Mouse (Mus musculus): ENCODE measurements around the gene Cdc42bpg.

Cdc42bpg gene

DNA sequence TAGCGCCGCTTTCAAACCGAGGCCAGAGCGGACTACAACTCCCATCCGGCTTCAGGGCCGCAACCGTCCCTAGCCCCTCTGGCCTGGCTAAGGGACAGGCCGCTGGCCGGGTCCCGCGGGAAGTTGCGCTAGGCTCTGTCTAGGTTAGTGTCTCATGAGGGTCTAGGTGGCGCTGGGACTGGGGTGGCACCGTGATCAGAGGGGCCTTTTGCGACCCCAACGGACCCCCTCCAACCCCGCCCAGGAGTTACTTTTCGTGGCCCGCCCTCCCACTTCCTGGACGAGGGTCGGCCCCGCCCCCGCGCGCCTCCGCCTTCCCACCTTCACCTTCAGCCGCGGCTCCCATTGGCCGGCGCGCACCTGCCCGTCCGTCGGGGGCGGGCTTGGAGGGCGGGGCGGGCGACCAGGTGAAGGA, at the start of gene Cdc42bpg:
Gene Cdc42bpg (plus strand): TSS at position 320 of the 415 bp plus-strand sequence.
- TF ChIP-seq GATA4 (IDR thresholded peaks at IDR 0.05; ENCODE audit: insufficient replicate concordance, low read length): no peak

DNA sequence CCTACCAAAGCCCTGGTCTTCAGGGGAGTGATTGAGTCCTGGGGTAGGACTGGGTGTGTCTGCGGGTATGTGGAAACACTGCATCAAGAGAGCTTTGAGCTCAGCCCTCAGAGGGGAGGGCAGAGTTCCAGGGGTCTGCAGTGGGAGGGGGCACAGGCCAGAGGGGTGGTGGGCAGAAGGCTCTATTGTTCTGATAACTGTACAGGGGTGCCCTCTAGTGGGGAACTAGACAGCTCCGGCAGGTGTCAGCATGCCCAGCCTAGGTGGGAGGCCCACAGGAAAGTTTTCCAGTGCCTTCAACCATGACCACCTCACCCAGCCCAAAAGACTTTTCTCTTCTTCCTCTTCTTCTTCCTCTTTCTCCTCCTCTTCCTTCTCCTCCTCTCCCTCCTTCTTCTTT, 45.8 kb upstream of the Cdc42bpg start:
- TF ChIP-seq GATA4 (IDR thresholded peaks at IDR 0.05; ENCODE audit: insufficient replicate concordance, low read length): no peak

DNA sequence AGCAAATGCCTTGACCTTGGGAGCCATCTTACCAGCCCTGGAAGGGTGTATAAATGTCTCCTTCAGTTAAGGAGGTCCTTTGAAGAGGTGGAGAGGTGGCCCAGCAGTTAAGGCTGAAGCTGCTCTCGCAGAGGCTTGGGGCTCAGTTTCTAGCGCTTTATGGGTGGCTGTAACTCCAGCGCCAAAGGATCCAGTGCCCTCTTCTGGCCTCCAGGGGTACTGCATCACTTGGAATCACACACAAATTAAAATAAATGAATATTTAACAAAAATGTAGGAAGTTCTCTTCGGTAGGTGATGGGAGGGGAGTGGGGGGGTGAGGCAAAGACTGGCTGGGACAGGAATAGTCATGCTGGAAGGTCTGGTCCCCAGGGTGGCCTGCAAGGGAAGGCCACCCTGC, 45.3 kb upstream of the Cdc42bpg start:
- no peak for TF ChIP-seq GATA4 (IDR thresholded peaks at IDR 0.05; ENCODE audit: insufficient replicate concordance, low read length)

DNA sequence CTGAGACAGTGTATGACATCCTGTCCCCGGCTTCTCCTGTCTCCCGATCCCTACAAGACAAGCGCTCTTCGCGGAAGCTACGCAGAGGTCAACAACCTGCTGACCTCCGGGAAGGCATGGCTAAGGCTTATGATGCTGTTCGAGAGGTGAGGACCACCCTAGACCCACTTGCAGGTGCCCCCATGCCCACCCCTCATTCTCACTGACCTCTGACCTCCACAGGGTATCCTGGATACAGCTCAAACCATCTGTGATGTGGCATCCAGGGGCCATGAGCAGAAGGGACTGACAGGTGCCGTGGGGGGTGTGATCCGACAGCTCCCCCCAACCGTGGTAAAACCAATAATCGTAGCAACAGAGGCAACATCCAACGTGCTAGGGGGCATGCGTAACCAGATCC, 44.9 kb upstream of the Cdc42bpg start:
- TF ChIP-seq GATA4 (IDR thresholded peaks at IDR 0.05; ENCODE audit: insufficient replicate concordance, low read length): no peak

DNA sequence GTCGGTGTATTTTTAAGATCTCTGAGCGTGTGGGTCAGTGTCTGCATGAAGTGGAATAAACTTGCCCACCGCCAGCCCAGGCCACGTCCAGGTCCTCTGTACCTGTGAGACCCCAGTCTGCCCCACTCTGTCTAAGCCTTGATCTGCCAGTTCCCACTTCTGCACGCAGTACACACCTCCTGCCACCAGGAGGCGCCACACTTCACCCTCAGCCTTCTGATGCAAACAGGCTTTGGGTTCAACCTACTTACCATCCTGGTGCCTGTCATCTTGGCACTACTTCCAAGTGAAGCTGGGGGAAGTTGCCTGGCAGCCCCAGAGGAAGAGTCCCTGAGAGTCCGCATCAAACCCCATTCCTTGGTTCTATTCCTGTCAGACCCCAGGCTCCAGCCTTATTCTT, 44.0 kb upstream of the Cdc42bpg start:
- TF ChIP-seq GATA4 (IDR thresholded peaks at IDR 0.05; ENCODE audit: insufficient replicate concordance, low read length): no peak

DNA sequence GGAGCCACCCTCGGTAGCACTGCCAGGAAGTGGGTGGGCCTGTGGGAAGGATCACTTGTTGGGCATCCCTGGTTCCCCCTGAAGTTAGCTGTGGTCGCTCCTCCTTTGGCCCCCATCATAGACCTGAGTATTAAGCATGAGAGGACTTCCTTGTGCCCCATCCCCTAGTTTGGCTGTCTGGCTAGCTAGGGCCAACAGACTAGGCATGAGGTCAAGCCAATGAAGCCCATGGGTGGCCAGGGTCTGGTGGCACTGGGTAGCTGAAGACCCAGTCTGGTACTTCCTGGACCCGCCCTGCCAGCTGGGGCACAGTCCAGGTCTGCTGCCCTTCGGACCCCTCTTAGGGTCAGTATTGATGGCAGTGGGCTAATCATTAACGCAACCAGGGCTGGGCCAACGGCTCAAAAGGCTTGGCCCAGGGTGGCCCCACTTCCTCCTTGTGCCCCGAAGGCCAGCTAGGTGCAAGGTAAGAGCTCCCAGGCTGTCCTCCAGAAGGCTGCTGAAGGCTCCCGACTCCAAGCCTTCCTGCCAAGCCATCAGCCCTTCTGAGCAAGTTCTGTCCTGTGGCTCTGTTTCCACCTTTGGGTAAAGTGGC, 43.3 kb upstream of the Cdc42bpg start:
- TF ChIP-seq GATA4 (IDR thresholded peaks at IDR 0.05; ENCODE audit: insufficient replicate concordance, low read length): no peak

DNA sequence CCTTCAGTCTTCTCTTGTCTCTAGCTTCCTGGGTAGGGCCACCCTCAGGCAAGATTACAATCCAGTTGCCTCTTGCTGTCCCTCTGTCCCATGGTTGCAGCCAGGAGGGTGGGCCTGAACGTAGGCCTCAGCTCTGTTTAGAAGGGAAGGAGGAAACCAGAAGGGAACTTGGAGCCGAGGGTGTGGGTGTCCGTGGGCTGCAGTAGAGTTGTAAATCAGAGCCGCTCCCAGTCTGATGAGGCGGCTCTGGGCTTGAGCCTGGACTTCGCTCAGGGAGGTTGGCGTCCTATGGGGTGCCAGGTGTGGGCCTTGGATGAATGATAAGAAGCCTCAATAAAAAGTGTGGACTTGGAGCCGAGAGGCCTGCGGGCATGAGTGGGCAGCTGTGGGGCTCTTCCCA, 42.1 kb upstream of the Cdc42bpg start:
- peak; percentile 15; the same call in 1 of the 2 replicates for TF ChIP-seq GATA4 (IDR thresholded peaks at IDR 0.05; ENCODE audit: insufficient replicate concordance, low read length)

DNA sequence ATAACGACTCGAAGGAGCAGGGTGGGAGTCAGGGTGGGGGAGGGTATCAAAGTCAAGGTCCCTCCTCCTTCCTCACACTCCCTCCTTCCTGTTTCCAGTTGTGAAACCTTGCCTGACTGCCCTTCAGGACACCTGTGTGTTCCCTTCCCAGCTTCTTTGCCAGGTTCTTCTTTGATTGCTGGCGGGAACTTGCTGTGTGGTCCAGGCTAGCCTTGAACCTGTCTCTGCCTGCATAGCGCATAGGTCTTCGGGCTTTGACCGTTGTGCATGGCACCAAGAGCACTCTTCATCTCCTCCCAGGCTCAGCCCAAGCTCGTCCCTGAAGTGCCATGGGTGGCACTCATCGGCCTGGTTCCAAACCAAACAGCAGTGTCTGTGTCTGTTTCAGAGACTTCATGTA, 41.3 kb upstream of the Cdc42bpg start:
- TF ChIP-seq GATA4 (IDR thresholded peaks at IDR 0.05; ENCODE audit: insufficient replicate concordance, low read length): no peak

DNA sequence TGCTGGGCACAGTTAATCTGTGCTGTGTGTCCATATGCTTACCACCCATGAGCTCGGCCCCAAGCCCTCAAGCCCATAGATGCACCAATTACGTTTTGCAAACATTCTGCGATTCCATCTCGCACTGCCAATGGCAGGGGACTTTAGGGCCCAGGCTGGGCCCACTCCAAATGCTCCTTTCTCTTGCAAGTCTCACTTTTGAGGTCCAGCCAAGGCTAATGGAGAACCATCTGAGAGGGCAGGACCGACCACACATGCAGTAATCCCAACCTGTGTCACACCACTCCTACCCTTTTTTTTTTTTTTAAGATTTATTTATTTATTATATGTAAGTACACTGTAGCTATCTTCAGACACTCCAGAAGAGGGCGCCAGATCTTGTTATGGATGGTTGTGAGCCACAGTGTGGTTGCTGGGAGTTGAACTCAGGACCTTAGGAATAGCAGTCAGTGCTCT, 40.5 kb upstream of the Cdc42bpg start:
- no peak for TF ChIP-seq GATA4 (IDR thresholded peaks at IDR 0.05; ENCODE audit: insufficient replicate concordance, low read length)

DNA sequence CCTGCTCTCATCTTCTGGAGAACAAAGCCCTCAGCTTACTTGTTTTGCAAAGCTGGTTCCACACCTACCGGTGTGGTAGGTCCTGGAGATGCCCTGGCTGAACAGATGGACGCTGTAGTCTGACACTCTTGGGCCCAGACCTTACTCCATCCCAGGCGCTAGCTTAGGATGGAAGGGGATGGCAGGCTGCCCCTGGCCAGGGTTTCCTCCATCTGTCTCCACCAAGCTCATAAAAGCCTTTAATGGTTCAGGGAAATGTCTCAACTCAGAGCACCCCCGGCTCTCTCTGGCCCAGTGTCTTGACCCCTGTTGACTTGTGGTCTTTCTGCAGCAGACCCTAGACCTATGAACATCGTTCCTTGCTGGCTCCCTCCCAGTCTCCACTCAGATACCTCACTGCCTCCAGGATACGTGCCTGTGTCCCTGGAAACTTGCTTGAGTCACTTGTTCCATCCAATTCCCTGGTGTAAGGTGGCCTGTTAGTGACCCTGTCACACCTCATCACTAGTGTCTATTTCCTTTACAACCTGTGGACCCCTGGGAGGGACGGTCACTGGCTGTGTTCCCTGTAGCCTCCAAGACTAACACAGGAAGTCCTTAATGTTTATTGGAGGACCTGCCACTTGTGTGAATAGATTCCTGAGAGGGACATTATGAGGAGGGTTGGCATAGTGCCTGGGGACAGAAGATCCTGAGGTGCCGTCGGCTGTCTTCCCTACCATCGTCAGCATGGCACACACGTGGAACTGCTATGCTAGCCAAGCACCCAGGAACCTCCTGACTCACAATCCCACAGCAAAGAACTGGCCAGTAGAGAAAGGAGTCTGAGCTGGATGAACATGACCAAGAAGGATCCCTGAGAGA, 38.7 kb upstream of the Cdc42bpg start:
- no peak for TF ChIP-seq GATA4 (IDR thresholded peaks at IDR 0.05; ENCODE audit: insufficient replicate concordance, low read length)

DNA sequence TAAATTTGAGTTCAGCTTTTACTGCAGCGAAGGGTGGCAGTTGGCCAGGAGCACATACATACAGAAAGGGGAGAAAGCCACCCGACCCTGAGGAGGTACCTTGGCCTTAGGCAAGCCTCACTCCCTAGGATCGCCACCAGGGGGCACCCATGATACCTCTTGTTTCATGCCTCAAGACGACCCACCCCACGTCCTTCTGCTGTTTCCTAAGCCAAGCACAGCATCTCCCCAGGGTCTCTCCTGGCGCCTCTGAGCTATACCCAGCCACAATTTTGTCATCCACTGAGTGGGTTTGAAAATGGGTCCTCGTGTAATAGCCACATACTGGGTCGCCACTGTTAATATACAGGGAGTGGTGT, 38.1 kb upstream of the Cdc42bpg start:
- no peak for TF ChIP-seq GATA4 (IDR thresholded peaks at IDR 0.05; ENCODE audit: insufficient replicate concordance, low read length)

DNA sequence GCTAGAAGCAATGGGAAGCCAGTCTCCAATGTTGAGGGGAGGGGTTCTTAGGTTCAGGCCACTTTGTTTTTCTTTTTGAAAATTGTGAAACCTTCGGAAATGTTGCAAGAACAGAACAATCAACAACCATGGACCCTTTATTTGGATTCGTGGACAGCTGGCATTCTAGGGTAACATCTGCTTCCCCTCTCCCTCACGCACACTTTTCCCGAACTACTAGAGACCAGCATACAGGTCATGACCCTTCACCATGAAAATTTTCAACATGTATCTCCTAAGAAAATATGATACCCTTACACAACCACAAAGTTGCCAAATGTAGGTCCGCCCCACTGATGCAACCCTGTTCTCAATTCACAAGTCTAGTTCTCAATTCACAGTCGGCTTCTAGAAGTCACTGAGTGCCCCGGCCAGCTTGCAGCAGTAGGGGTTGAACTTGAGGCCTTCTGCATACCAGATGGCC, 37.6 kb upstream of the Cdc42bpg start:
- TF ChIP-seq GATA4 (IDR thresholded peaks at IDR 0.05; ENCODE audit: insufficient replicate concordance, low read length): no peak

DNA sequence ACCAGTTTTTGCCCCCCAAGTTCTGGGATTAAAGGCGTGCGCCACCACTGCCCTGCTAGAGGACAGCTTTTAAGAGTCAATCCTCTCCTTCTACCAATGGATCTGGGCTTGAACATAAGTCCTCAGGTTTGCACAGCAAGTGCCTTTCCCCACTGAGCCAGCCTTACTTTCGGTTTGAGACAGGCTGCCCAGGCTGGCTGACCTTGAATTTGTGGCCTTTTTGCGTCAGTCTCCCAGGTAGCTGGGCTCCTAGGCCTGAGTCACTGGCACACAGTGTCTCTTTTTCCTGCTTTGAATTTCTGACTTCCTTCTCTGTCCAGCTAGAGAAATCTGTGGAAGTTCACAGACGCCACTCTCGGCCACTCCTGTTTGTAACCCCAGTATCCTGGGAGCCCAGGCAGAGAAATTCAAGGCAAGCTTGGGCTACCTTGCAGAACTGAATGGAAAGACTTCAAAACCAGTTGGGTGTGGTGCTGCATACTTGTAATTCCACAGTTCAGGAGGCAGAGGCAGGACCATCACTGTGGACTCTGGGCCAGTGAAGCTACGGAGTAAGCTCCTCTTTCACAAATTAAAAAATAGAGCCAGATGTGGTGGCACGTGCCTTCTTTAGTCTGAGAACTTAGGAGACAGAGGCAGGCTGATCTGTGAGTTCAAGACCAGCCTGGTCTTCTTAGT, 36.3 kb upstream of the Cdc42bpg start:
- TF ChIP-seq GATA4 (IDR thresholded peaks at IDR 0.05; ENCODE audit: insufficient replicate concordance, low read length): no peak

DNA sequence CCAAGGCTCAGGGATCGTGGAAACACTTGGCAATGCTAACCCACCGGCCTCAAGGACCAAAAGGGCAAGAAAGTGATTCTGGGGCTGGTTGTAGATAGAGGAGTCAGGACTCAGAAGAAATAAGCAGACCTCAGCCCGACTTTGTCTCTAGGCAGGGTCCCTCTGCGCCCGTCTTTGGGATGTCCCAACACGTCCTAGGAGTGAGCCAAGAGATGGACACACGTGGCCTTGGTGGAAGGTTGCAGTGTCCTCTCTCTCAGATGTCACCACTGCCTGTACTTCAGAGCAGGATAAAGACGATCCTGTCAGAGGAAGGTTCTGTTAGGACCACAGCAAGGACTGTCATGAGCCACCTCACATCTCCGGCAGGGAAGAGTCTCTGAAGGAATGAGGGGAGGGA, 35.6 kb upstream of the Cdc42bpg start:
- no peak for TF ChIP-seq GATA4 (IDR thresholded peaks at IDR 0.05; ENCODE audit: insufficient replicate concordance, low read length)

DNA sequence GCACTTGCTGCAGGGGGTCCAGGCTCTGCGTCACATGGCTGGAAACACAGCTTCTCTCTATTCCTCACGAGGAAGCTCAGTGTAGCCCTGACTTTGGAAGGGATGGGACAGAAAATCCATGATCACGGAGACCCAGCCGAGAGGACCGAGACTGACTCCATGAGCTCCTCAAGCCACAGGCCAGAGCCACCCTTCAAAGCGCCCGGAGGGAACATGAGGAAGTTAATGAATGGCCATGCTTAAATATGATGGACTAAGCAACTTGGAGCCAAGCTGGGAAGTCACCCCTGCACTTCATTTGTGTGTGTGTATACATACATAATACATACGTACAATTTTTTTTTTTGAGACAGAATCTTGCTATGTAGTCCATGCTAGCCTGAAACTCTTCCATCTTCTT, 35.0 kb upstream of the Cdc42bpg start:
- TF ChIP-seq GATA4 (IDR thresholded peaks at IDR 0.05; ENCODE audit: insufficient replicate concordance, low read length): no peak

DNA sequence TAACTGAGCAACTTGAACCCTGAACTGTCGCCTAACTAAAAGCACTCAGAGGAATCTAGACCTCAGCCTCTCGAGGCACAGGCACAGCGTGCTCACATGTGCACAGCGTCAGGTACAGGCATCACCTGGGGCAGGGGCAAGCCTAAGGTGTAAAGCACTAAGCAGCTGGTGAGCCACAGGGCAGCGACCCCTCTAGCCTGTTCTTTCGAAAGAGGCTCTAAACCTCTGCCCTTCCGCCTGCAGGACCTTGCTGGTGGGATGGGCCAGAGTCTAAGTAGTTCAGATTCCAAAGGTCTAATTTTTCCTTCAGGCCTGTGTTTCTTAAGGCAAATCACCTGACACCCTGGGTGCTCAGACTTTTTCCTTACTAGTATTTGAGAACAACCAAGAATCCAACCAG, 34.2 kb upstream of the Cdc42bpg start:
- no peak for TF ChIP-seq GATA4 (IDR thresholded peaks at IDR 0.05; ENCODE audit: insufficient replicate concordance, low read length)

Measured in liver, adult (tissue).